Mouse (Mus musculus): ENCODE data around the gene Gh.

DNA sequence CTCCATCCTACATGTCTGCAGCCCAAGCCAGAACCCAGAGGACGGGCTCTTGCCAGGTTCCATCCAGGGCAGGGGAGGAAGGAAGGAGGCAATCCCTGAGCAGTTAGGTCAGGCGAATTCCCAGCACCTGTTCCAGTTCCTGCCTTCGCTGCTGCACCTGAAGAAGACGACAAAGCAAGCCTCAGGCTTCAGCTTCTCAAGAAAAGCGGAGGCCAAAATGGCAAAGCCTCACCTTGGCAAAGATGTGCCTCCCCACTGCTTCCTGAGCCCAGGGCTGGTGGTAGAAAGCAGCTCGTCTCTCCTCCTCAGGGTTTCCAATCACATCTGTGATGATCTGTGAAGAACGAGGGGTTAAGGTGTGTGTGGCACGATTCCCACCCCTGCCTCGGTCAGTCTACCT is 37.7 kb downstream of the Gh start:
- TF ChIP-seq FLI1 (IDR thresholded peaks at IDR 0.05; ENCODE audit: low read length) (no peak), GATA1 (IDR thresholded peaks at IDR 0.05; ENCODE audit: borderline replicate concordance, low read length) (no peak)

Measured in megakaryocyte, embryonic 14.5 days (primary cell).